Comparison of ENCODE assay signal across 28 mouse cellular contexts in the genomic region with DNA sequence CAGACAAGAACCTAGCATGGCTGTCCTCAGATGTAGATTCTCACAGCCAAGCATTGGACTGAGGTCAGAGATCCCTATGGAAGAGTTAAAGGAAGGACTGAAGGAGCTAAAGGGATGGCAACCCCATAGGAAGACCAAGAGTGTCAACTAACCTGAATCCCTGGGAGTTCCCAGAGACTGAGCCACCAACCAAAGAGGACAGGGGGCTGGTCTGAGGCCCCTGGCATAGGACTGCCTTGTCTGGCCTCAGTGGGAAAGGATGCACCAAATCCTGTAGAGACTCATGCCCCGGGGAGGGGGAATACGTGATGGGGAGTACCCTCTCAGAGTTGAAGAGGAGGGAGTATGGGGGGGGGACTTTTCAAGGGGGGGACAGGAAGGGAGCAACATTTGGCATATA.
"Had no signal": no experiment of that assay in that cellular context is flagged by ENCODE, and none has a peak within 500 bp of the region (broad histone marks: within the 10 kb centered on the region; RNA-seq: fewer than 3 reads in every experiment).

No protein-coding gene starts in this region.

- ATAC-seq: forebrain, embryonic 13.5 days; forebrain, embryonic 14.5 days; forebrain, embryonic 15.5 days; forebrain, embryonic 16.5 days; forebrain, postnatal 0 days had no signal

- H3K4me3 ChIP-seq: embryonic facial prominence, embryonic 10.5 days; embryonic facial prominence, embryonic 12.5 days; embryonic facial prominence, embryonic 13.5 days; embryonic facial prominence, embryonic 15.5 days; erythroblast, embryonic 14.5 days; forebrain, embryonic 10.5 days; forebrain, embryonic 12.5 days; forebrain, embryonic 13.5 days; forebrain, embryonic 15.5 days; gastrocnemius, adult 2 months; heart, adult 2 months had no signal

- H3K27ac ChIP-seq: embryonic facial prominence, embryonic 10.5 days; embryonic facial prominence, embryonic 12.5 days; embryonic facial prominence, embryonic 13.5 days; embryonic facial prominence, embryonic 15.5 days; forebrain, embryonic 10.5 days; forebrain, embryonic 12.5 days; forebrain, embryonic 13.5 days; forebrain, embryonic 15.5 days; gastrocnemius, adult 2 months; heart, adult 2 months had no signal

- H3K27me3 ChIP-seq: embryonic facial prominence, embryonic 12.5 days; embryonic facial prominence, embryonic 13.5 days; embryonic facial prominence, embryonic 15.5 days; forebrain, embryonic 12.5 days; forebrain, embryonic 13.5 days; forebrain, embryonic 15.5 days had no signal

- H3K36me3 ChIP-seq: embryonic facial prominence, embryonic 10.5 days; embryonic facial prominence, embryonic 12.5 days; embryonic facial prominence, embryonic 13.5 days; embryonic facial prominence, embryonic 15.5 days; forebrain, embryonic 12.5 days; forebrain, embryonic 15.5 days had no signal

- H3K4me2 ChIP-seq: embryonic facial prominence, embryonic 12.5 days; embryonic facial prominence, embryonic 13.5 days; embryonic facial prominence, embryonic 15.5 days; forebrain, embryonic 12.5 days; forebrain, embryonic 13.5 days; forebrain, embryonic 15.5 days had no signal

- DNase-seq: cerebellum, adult 2 months; cerebellum, adult 8-10 months; cerebellum, adult 9-10 months; cerebellum, adult 9-11 months; cerebellum, postnatal 10 days; cerebellum, postnatal 14 days; cerebellum, postnatal 25 days; cerebellum, postnatal 36 days; embryo, embryonic 11 days; forebrain, postnatal 0 days; gastrocnemius, adult 2 months; gastrocnemius, postnatal 10 days; gastrocnemius, postnatal 14 days; gastrocnemius, postnatal 25 days; gastrocnemius, postnatal 36 days; heart, adult 18-20 months; heart, adult 2 months had no signal

- H3K9ac ChIP-seq: embryonic facial prominence, embryonic 12.5 days; embryonic facial prominence, embryonic 13.5 days; embryonic facial prominence, embryonic 15.5 days; forebrain, embryonic 12.5 days; forebrain, embryonic 13.5 days; forebrain, embryonic 15.5 days; forebrain, postnatal 0 days had no signal

- H3K9me3 ChIP-seq: embryonic facial prominence, embryonic 10.5 days; embryonic facial prominence, embryonic 12.5 days; embryonic facial prominence, embryonic 13.5 days; embryonic facial prominence, embryonic 15.5 days; forebrain, embryonic 10.5 days; forebrain, embryonic 12.5 days; forebrain, embryonic 13.5 days; forebrain, embryonic 15.5 days had no signal
